Mouse (Mus musculus): ENCODE results near the gene Rfx5.

GRCm38 (mm10) chr3:94906482-94906881 is 47.4 kb upstream of the Rfx5 start:
- TF ChIP-seq TCF12 (IDR thresholded peaks at IDR 0.05; ENCODE audit: insufficient read depth, poor library complexity, severe bottlenecking), result no peak
- TF ChIP-seq SRF (IDR thresholded peaks at IDR 0.05; ENCODE audit: control insufficient read depth, insufficient read length, low read depth), result no peak
- TF ChIP-seq E2F4 (IDR thresholded peaks at IDR 0.05; ENCODE audit: insufficient read depth), result no peak
- TF ChIP-seq POLR2A (IDR thresholded peaks at IDR 0.05; ENCODE audit: insufficient read length, low read depth), result no peak
- no peak for TF ChIP-seq MAX (IDR thresholded peaks at IDR 0.05; ENCODE audit: low read depth)
- no peak for TF ChIP-seq POLR2AphosphoS2 (IDR thresholded peaks at IDR 0.05; ENCODE audit: insufficient read length, low read depth)

All from myocyte (in vitro differentiated cells).